Mouse (Mus musculus) T-helper 1 cell (primary cell): ENCODE measurements around the gene Snrpa1.

Source experiments
- in situ Hi-C: fragments of 300-600 bp; cut with MboI, MseI; formaldehyde crosslinking; loops from one replicate; pipeline ENCODE4 v1.15.1; 2025; ENCODE audit warnings: high pct_unique_total_duplicates

Snrpa1 gene

DNA sequence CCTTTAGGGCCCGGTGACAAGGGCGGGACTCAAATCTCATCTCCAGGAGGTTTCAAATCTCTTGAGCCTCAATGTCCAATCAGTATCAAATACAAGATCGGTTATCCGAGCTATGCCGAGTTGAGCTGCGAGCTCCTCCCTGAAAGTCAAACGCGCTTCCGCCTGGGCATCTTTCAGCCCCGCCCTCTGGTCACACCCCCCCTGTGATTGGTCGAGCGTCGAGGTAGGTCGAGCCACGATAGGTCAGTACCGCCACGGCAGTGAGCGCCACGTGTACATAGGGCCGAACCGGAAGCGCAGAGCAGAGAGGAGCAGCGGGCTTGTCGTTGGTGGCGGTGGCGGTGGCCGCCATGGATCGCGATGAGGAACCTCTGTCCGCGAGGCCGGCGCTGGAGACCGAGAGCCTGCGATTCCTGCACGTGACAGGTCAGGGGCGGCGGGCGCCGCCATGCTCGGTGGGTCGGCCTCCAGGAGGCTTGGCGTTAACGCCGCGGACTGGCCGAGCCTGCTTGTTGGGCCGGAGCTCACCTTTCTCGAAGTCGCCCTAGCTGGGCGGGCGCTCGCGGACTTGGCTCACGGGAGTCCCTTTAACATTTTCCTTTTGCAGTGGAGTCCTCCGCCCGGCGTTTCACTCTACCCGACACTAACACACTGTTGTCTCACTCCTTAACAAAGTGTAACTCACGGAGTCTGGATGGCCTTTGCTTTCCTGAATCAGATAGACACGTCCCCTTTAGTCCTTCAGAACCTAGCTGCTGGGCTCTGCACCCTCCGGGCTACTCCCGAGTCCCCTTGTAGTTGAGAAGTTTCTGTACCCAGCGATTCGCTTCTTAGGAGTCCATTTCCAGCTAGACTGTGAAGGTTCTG lies 20.8 kb downstream of the Snrpa1 start, which contains the start of gene Selenos:
Gene Selenos (plus strand): TSS at position 286 of the 867 bp plus-strand sequence.
- in situ Hi-C loops = no loop called here

DNA sequence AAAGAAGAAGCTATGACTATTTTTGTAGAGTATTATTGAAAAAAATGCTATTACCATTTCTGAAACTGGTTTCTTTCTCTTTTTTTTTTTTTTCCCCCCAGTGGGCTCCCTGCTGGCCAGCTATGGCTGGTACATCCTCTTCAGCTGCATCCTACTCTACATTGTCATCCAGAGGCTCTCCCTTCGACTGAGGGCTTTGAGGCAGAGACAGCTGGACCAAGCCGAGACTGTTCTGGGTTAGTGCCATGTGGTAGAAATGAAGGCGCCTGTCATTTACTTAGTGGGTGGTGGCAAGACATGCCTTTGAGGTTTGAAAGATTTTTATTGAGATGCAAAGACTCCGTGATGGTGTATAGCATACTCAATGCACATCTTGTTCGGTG lies 21.4 kb downstream of the Snrpa1 start:
- in situ Hi-C loops = no loop called here

DNA sequence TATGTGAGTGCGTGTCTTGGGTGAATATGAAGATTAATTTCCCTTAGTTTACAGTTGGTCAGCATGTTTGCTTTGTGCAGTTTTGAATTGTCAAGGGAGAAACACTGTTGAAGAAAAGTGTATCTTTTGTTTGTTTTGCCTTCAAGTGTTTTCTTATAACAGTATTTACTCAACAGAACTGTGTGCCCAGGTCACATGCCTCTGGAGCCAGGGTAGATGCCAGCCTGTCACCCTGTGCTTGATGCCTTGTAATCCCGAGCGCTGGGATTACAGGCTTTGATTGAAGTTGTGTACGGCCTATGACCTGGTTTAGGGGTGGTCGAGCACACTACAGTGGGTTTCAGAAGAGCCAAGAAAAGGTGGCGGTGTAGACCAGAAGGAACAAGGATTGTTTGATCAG lies 25.0 kb downstream of the Snrpa1 start:
- in situ Hi-C loops = no loop called here

DNA sequence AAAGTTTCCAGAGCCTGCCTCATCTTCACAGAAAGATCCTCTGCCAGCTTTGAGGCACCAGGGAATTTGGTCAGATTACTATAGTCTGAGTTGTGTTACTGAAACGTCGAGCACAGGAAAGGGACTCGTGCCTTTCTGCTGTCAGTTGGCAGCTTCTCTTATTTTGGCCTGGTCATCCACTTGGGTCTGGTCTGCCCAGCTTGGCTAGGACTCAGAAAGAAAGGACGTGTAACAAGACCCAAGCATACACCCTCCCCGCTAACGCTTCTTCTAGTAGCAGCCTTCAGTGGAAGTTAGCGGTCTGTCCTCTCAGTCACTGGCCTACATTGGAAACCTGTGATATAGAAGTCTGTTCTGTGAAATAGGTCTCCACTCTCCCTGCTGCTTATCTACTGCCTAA lies 25.7 kb downstream of the Snrpa1 start:
- in situ Hi-C loops = no loop called here

DNA sequence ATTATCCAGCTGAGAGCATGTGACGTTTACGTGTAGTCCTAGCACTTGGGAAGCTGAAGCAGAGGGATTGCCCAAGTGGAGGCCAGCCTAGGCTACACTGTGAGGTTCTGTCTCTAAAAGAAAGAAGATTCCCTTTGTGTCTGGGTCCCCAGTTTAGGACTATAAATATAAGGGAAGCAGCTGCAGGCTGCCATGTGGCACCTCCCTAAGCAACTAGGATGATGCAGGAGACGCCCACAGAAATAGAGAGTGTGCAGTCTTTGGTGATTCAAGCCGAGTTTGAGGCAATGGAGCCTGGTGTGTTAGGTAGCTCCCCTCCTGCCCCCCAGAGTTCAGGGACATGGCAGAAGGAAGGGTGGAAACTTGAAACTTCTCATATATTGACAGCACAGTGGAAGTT lies 28.8 kb downstream of the Snrpa1 start:
- in situ Hi-C loops = no loop called here

DNA sequence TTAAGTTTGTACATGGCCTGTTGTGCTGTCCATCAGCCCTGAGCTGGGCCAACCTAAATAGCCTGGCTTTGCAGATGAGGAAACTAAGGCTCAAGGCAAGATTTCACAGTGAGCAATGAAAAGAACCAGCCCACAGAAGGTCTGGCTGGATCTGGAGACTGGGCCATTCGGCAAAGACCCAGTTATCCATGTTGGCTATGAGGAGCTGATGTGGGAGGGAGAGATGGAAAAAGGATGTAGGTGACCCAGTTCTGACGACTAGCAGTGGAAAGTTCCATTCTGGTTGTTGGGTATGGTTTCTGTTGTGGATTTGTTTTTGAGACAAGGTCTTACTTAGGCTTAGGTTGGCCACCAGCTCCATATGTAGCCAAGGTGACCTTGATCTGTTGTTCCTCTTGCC lies 29.3 kb downstream of the Snrpa1 start:
- in situ Hi-C loops = no loop called here

DNA sequence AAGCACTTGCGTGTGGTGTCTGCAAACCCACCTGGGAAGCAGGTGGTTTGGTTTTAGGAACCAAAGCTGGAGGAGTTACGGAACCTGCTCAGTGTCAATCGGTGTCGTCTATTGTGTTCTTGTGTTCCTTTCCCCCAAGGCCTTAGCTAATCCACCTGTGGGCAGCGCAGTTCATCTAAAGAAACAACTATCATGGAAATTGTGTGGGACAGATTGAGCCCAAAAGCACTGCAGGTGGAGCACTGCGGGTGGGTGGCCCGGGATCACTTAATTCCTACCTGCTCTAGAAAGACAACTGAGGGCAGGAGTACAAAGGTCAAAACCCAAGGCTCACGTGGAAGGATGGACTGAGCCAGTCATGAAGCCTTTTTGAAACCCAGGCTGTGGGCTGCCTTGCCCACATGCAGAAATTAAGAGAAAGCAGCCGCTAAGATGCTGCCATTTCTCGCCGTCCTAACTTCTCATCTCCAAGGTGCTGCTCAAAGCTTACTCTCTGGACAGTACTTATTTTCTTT lies 31.9 kb downstream of the Snrpa1 start:
- in situ Hi-C loops = no loop called here

DNA sequence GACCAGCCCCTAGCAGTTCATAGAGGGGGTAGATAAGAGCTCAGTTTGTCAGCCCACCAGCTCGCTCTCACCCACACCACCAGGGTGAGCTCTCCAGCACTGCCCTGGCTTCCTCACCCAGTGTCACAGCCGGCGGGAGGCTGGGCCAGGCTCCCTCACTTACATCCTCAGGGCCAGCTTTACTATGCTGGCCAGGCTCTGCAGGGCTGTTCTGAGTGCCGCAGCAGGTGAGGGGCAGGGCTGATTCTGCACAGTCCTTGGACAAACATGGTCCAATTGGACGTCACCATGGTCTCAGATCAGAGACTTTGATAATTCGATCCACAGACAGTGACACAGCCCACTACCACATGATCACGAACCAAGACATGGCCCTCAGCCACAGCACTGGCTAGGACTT lies 32.8 kb downstream of the Snrpa1 start:
- in situ Hi-C loops = no loop called here

DNA sequence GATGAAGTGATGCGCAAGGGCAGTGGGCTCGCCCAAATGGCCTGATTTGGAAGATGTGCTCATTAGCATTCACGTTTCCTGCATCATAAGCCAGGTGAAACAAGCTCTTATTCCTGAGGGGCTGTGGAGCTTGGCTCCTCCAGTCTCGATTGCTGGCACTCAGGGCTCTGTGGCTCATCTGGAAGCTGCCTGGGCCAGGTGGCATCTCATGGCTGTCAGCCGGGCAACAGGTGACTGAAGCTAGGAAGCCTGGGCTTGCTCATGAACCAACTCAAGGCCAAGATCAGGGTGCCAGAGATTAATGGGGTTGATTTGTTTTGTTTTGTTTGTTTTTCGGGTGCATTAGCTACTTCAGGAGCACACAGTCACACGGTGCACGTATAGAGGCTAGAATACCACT lies 33.9 kb downstream of the Snrpa1 start:
- in situ Hi-C loops = no loop called here

DNA sequence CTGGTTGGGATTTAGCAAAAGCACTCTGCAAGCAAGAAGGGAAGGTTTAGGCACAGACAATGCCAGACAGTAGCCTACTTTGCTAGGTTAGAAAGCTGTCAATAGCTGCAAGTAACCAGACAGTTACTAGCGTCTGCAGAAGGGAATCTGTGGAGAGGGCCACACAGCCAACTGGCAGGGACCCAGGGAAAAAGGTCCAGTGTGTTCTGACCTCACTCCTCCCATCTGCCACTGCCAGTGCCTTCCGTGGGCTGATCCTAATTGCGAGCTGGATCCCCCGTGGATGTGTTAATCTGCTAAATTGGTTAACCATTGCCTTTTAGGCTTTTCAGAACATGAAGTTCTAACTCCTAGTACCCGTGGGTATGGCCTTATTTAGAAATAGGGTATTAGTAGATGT lies 35.3 kb downstream of the Snrpa1 start:
- in situ Hi-C loops = no loop called here

DNA sequence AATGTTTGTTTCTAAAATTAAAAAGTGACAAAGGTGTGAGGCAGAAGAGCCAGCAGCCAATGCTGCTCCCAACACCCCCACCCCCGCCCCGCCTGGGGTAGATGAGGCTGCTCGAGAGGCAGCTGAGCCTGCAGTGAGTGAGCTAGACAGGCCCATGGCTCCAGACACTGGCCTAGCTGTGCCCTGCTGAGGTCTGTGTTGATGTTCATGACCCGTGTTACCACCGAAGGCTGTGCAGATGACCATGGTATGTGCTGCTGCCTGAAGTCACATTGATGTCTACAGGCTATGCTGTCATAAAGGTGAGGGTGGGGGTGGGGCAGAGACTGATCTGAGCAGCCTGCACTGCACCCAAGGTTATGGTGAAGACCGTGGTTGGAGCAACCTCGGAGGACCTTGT lies 40.0 kb downstream of the Snrpa1 start:
- in situ Hi-C loops = loop anchor here (5.0 kb wide), 3 partner anchors 88 to 588 kb away; partner anchors contain the start of genes Asb7 and Lins1

DNA sequence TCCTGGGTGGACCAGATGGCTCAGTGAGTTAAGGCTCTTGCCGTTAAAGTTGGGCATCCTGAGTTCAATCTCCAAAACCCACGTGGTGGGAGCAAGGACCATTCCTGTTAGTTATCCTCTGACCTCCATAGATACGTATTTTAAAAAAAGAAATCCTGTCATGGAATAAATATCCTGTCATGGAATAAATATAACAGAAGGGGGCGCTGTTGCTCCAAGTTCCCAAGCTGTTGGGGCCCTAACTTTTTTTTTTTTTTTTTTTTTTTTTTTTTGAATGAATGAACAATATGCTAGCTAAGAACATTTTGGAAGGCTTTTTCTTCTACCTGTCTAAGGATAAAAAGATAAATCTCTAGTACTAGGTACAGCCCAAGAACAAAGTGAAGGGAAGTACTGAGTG lies 43.1 kb downstream of the Snrpa1 start:
- in situ Hi-C loops = loop anchor here (5.0 to 25.0 kb wide), 3 partner anchors 160 to 560 kb away; no protein-coding TSS in a partner anchor

DNA sequence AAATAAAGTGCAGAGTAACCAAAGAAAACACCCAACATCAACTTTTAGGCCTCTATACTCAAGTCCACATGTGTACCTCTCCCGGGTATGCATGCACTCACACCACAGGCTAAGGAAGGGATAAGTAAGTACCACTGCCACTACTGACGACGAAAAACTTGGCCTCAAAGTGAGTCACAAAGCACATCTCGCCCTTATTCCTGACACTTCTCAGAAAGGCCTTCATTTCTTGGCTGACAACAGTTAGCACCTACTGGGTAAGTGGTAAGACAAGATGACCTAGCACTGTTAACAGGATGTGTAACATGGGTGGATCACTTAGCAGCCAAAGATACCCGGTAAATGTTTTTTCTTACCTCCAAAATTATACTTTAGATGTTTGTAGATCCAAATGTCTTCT lies 45.7 kb downstream of the Snrpa1 start:
- in situ Hi-C loops = loop anchor here (5.0 to 25.0 kb wide), 3 partner anchors 158 to 558 kb away; no protein-coding TSS in a partner anchor

DNA sequence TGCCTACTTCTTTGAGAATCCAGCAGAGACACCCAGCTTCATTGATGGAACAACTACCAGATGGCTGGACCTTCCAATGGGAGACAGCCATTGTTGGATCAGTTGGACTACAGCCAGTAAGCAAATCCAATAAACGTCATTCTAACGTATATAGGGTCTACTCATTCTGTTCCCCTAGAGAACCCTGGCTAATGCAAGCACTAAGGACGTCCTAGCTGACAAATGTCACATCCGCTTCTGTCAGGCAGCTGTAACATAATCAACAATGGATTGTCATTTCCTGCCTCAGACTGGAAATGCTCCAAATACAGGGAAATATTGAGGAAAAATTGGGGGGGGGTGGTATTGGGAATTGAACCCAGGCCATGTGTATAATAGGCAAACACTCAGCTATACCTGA lies 47.0 kb downstream of the Snrpa1 start:
- in situ Hi-C loops = loop anchor here (25.0 kb wide), 1 partner anchor 157 kb away; no protein-coding TSS in a partner anchor

DNA sequence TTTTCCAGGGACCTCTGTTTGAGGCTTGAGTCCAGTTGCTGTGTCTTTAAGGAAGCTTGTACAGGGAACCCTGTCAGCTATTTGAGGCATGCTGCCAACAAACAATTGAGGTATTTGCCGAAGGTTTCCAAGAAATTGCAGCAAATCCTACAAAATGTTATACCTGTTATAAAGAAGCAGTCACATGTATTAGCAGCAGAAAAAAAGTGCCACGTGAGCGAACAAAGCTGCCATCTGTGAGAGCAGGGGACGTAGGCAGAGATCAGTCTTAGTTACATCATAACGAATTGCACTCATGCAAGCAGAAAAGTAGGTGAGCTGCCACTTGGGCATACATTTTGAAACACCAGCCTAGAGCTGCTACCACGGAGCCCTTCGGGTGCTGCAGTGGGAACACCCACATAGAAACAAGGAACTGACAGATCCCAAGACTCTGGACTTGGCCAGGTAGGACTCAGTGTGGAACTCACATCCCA lies 47.8 kb downstream of the Snrpa1 start:
- in situ Hi-C loops = loop anchor here (25.0 kb wide), 1 partner anchor 156 kb away; no protein-coding TSS in a partner anchor

DNA sequence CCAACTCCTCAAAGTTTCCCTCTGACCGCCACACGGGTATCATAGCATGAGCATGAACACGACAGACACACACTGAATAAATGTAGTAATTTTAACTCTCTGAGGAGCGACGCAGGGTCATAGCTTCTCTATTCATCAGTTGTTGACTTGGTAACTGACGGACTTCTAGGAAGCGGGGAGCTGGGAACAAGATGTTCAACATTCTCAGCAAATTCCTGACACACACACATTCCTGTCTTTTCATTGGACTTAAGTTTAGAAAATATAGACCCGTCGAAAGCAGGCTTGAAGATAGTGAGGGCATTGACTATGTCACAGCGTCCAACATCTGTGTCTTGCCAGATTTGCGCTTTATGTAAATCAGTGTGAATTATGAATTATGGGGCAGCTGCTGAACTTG lies 48.4 kb downstream of the Snrpa1 start:
- in situ Hi-C loops = loop anchor here (25.0 kb wide), 1 partner anchor 155 kb away; no protein-coding TSS in a partner anchor

DNA sequence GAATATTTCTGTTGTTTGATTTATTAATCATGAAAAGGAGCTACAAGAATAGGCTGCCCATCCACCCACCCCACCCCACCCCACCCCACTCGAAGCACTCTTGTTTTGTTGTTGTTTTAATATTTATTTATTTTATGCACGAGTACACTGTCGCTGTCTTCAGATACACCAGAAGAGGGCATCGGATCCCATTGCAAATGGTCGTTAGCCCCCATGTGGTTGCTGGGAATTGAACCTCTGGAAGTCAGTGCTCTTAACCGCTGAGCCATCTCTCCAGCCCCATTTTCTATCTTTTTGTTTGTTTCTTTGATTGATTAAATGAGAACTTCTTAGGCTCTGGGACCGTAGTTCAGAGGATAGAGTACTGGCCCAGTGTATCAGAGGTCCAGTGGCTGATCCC lies 49.1 kb downstream of the Snrpa1 start:
- in situ Hi-C loops = loop anchor here (25.0 kb wide), 1 partner anchor 154 kb away; no protein-coding TSS in a partner anchor

DNA sequence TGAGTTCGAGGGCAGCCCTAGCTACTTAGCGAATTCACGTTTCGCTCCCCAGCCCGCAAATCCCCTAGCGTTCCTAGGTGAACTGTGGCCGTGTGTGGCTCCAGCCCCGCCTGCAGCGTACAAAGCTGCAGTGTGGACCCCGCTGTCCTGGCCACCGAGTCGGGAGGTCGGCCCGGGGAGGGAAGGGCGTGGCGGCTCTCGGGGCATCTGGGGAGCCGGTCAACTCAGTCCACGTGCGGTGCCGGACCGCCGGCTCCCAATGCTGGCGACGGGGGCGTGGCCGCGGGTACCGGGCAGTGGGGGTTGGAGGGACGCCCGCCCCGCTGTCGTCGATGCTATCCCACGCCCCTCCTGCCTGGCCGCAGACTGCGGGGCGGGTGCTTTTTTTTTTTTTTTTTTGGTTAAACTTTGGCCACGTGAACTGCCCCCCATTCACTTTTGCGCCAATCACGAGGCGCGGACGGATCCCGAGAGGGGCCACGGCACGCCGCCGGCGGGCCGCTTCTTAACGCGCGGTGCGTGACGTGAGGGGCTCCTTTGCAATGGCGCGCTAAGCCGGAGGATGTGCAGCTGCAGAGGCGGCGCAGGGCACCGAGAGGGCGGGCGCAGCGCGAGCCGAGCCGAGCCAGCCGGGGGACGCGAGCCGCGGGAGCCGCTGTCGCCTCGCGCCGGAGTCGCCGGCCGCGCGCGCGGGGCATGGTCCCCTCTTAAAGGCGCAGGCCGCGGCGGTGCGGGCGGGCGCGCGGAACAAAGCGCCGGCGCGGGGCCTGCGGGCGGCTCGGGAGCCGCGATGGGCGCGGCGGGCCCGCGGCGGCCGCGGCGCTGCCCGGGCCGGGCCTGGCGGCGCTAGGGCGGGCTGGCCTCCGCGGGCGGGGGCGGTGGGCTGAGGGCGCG lies 50.4 kb downstream of the Snrpa1 start, which contains the start of gene Chsy1:
Gene Chsy1 (plus strand): TSS at position 555 of the 894 bp plus-strand sequence.
- in situ Hi-C loops = loop anchor here (25.0 kb wide), 1 partner anchor 153 kb away; no protein-coding TSS in a partner anchor

DNA sequence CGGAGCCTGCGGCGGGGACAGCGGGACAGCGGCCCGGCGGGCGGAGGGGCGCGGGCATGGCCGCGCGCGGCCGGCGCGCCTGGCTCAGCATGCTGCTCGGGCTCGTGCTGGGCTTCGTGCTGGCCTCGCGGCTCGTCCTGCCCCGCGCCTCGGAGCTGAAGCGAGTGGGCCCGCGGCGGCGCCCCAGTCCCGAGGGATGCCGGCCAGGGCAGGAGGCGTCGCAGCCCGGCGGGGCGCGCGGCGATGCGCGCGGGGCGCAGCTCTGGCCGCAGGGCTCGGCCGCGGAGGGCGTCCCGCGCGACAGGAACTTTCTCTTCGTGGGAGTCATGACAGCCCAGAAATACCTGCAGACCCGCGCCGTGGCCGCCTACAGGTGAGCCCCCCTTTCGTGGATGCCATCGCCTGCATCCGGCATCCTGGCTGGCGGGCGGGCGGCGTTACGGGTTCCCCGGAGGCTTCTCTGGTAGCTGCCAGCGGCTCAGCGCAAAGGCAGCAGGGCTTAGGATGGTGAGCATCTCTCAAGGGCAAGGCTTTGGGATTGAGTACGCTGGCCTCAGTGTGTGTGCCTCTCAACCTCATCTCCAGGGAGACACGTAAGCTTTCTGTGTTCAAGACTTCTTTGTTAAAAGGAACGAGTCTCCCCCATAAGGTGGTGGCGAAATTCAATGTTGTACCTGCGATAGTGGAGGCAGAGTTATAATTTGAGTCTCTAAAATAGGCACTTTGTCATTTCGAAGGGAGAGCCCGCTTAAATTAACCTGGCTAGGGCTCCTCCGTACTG lies 51.2 kb downstream of the Snrpa1 start:
- in situ Hi-C loops = loop anchor here (25.0 kb wide), 1 partner anchor 152 kb away; no protein-coding TSS in a partner anchor

DNA sequence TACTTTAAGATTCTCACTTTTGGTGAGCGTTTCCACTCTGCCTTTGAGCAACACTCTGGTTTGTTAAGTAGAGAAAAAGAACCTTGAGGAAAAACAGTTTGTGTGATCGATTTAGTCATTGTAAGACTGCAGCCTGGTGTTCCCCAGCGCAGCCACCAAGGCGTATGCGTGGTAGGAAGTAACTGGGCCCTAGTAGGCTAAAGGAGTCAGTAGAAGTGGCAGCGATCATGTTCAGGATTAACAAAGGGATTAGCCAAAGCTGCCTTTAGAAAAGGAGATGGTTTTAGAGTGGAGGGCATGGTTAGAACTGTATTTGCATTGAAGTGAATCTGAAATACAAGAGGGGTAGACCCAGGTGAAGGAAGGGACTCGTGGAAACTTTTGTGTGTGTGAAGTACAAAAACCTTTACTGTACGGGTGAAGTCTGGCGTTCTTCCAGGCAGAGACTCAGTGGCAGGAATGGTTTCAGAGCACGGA lies 51.9 kb downstream of the Snrpa1 start:
- in situ Hi-C loops = loop anchor here (25.0 kb wide), 1 partner anchor 152 kb away; no protein-coding TSS in a partner anchor
